Mouse (Mus musculus) megakaryocyte, adult 5-6 weeks (primary cell): ENCODE results near the gene Irf3. TPM values are rescaled to one million over a fixed set of nuclear protein-coding genes. Genes with fewer than 3 reads are reported as not detected.
A peak's percentile ranks its signal among the peaks of the same experiment; 100 is the strongest.

Source experiments
- ATAC-seq: 2 replicates; pipeline ENCODE4 v1.8.0; 2016; ENCODE audit warnings: mild to moderate bottlenecking, inconsistent platforms; ENCODE audit not compliant: poor library complexity, severe bottlenecking
- total RNA-seq, 2 experiments: library from RNA; stranded (forward) in 1 of 2; stranded (reverse) in 1 of 2; fragments of 153-499, 151-499 nt in 1 of 2; fragments of 221-1000, 200-1000 nt in 1 of 2; gene quantifications; 2 replicates each; pipeline versions ENCODE4 v1.2.3 to v1.2.4; 2015 to 2017

Gene Irf3
- total RNA-seq, 2 experiments from 2014 or later = 60.8 to 84.8 TPM

GRCm38 (mm10) chr7:44973415-44974130 is 23.9 kb upstream of the Irf3 start:
- no peak for ATAC-seq

- ATAC-seq = 0 out of 2 replicates have a peak, but pooled peaks have one; percentile 30
These were observed 22.9 kb upstream of the Irf3 start, which contains the start of gene Cpt1c for GRCm38 (mm10) chr7:44974383-44975116. Gene Cpt1c (minus strand): TSS chr7:44974851.

GRCm38 (mm10) chr7:44975117-44975419 is 22.4 kb upstream of the Irf3 start:
- no peak for ATAC-seq

GRCm38 (mm10) chr7:44978300-44978699 is 19.1 kb upstream of the Irf3 start:
- ATAC-seq = no peak

GRCm38 (mm10) chr7:44981539-44981938 is 15.9 kb upstream of the Irf3 start:
- no peak for ATAC-seq

- ATAC-seq = peak; percentile 39
These were observed 14.4 kb upstream of the Irf3 start for GRCm38 (mm10) chr7:44983085-44983484.

GRCm38 (mm10) chr7:44983944-44984832 is 13.3 kb upstream of the Irf3 start:
- ATAC-seq = no peak

GRCm38 (mm10) chr7:44984833-44985164 is 12.6 kb upstream of the Irf3 start:
- no peak for ATAC-seq

GRCm38 (mm10) chr7:44985595-44986191 is 11.8 kb upstream of the Irf3 start:
- ATAC-seq = no peak

- peak; percentile 87 for ATAC-seq
These were observed 11.1 kb upstream of the Irf3 start, which contains the start of gene Prmt1 for GRCm38 (mm10) chr7:44986192-44986878. Gene Prmt1 (minus strand): TSS chr7:44986568.

GRCm38 (mm10) chr7:44986879-44987718 is 10.3 kb upstream of the Irf3 start:
- ATAC-seq = peak; percentile 10

- no peak for ATAC-seq
These were observed 776 bp upstream of the Irf3 start for GRCm38 (mm10) chr7:44996672-44997071.

GRCm38 (mm10) chr7:44997940-44998428 is 536 bp downstream of the Irf3 start:
- ATAC-seq = no peak

GRCm38 (mm10) chr7:44998501-44998955 is 1.1 kb downstream of the Irf3 start, which contains the start of gene Bcl2l12:
Gene Bcl2l12 (minus strand): TSS chr7:44998712.
- 0 out of 2 replicates have a peak, but pooled peaks have one; percentile 10 for ATAC-seq

- ATAC-seq = no peak
These were observed 2.3 kb downstream of the Irf3 start for GRCm38 (mm10) chr7:44999753-45000152.

GRCm38 (mm10) chr7:45000539-45001114 is 3.2 kb downstream of the Irf3 start:
- no peak for ATAC-seq

GRCm38 (mm10) chr7:45002440-45002839 is 5.0 kb downstream of the Irf3 start:
- ATAC-seq = no peak

GRCm38 (mm10) chr7:45004546-45004945 is 7.1 kb downstream of the Irf3 start:
- no peak for ATAC-seq
